Mouse (Mus musculus) brain, embryonic 14.5 days (tissue): ENCODE data around the gene Apba1.

Source experiments
- CTCF ChIP-seq: fragments of 200-500 bp; IDR thresholded peaks from 2 replicates; pipeline ENCODE4 v1.5.1; 2012; ENCODE audit warnings: inconsistent platforms, mild to moderate bottlenecking, moderate library complexity, borderline replicate concordance; ENCODE audit not compliant: insufficient read depth, insufficient read length; ENCODE audit errors: extremely low read depth
- POLR2A ChIP-seq: fragments of 200-500 bp; IDR thresholded peaks from 2 replicates; pipeline ENCODE4 v1.6.1; 2012; ENCODE audit warnings: mild to moderate bottlenecking, inconsistent platforms, borderline replicate concordance; ENCODE audit not compliant: poor library complexity, insufficient read depth, insufficient read length, severe bottlenecking; ENCODE audit errors: extremely low read depth

- TF ChIP-seq CTCF: no peak
- no peak for TF ChIP-seq POLR2A
Observed at GRCm38 (mm10) chr19:23867052-23867451, 108.4 kb downstream of the Apba1 start.
